Comparison of ENCODE assay signal across 26 mouse cellular contexts in genomic region chr7:64944686-64945085, GRCm38 (mm10).
A peak's percentile ranks its signal among the peaks of the same experiment; 100 is the strongest.
DNase-seq lines count a peak whose midpoint lies in the region; ATAC-seq and TF ChIP-seq lines count a peak whose summit lies in the region.
"Had no signal": no experiment of that assay in that cellular context is flagged by ENCODE, and none has a peak within 500 bp of the region (broad histone marks: within the 10 kb centered on the region; RNA-seq: fewer than 3 reads in every experiment).

No protein-coding gene starts in this region.

- no peaks in the 10 kb centered on the region for H3K4me1 ChIP-seq in heart, embryonic 10.5 days
- H3K4me1 ChIP-seq in midbrain, embryonic 13.5 days (replicated peaks), result peaks cover 2% of the 10 kb centered on the region
- H3K4me1 ChIP-seq in midbrain, postnatal 0 days (ENCODE audit: insufficient read depth, low read length), result peaks cover 2% of the 10 kb centered on the region
- H3K4me1 ChIP-seq: embryonic facial prominence, embryonic 10.5 days; forebrain, embryonic 12.5 days; forebrain, embryonic 15.5 days had no signal

- H3K36me3 ChIP-seq in heart, embryonic 10.5 days, result no peaks in the 10 kb centered on the region
- H3K36me3 ChIP-seq in midbrain, embryonic 13.5 days, result no peaks in the 10 kb centered on the region
- no peaks in the 10 kb centered on the region for H3K36me3 ChIP-seq in midbrain, postnatal 0 days (ENCODE audit: insufficient read depth, low read length)
- H3K36me3 ChIP-seq: embryonic facial prominence, embryonic 10.5 days; embryonic facial prominence, embryonic 13.5 days; forebrain, embryonic 12.5 days; forebrain, embryonic 15.5 days; G1E; hindbrain, embryonic 15.5 days had no signal

- H3K4me2 ChIP-seq in midbrain, embryonic 13.5 days (replicated peaks), result no peak overlapping the region
- H3K4me2 ChIP-seq in midbrain, postnatal 0 days (ENCODE audit: low read depth, low read length, poor library complexity, severe bottlenecking), result no peak overlapping the region
- H3K4me2 ChIP-seq: embryonic facial prominence, embryonic 13.5 days; forebrain, embryonic 12.5 days; forebrain, embryonic 15.5 days; heart, embryonic 11.5 days; hindbrain, embryonic 15.5 days had no signal

- H3K27me3 ChIP-seq in heart, embryonic 10.5 days (ENCODE audit: insufficient read depth, poor library complexity, severe bottlenecking), result no peaks in the 10 kb centered on the region; the same call in 1 of the 2 replicates
- H3K27me3 ChIP-seq in midbrain, embryonic 13.5 days, result no peaks in the 10 kb centered on the region
- H3K27me3 ChIP-seq in midbrain, postnatal 0 days (ENCODE audit: insufficient read depth, low read length), result no peaks in the 10 kb centered on the region
- H3K27me3 ChIP-seq: forebrain, embryonic 15.5 days; hindbrain, embryonic 15.5 days; Patski had no signal

- no peak overlapping the region for H3K27ac ChIP-seq in heart, embryonic 10.5 days
- H3K27ac ChIP-seq in midbrain, embryonic 13.5 days, result no peak overlapping the region
- no peak overlapping the region for H3K27ac ChIP-seq in midbrain, postnatal 0 days (ENCODE audit: low read depth, low read length)
- H3K27ac ChIP-seq: embryonic facial prominence, embryonic 10.5 days; embryonic facial prominence, embryonic 13.5 days; forebrain, embryonic 12.5 days; forebrain, embryonic 15.5 days; heart, adult 2 months; hindbrain, embryonic 15.5 days had no signal

- no peak for TF ChIP-seq CTCF in midbrain, postnatal 0 days (IDR thresholded peaks at IDR 0.05)

- ATAC-seq in midbrain, embryonic 13.5 days, result peak; percentile 54
- no peak for ATAC-seq in midbrain, postnatal 0 days (ENCODE audit: low FRiP score)
- ATAC-seq: forebrain, embryonic 15.5 days; Patski had no signal

- intact Hi-C loops in heart, postnatal 10 days (cut with DNase I), result no loop called here

- H3K4me3 ChIP-seq in heart, embryonic 10.5 days, result no peak overlapping the region
- no peak overlapping the region for H3K4me3 ChIP-seq in midbrain, embryonic 13.5 days (replicated peaks)
- no peak overlapping the region for H3K4me3 ChIP-seq in midbrain, postnatal 0 days (ENCODE audit: low read depth, low read length)
- H3K4me3 ChIP-seq: embryonic facial prominence, embryonic 10.5 days; embryonic facial prominence, embryonic 13.5 days; erythroblast, embryonic 14.5 days; forebrain, embryonic 12.5 days; forebrain, embryonic 15.5 days; heart, adult 2 months; hindbrain, embryonic 15.5 days had no signal

- peak; percentile 59 for DNase-seq in heart, embryonic 10.5 days (ENCODE audit: low spot score)
- DNase-seq in heart, postnatal 10 days, result no peak
- no peak for DNase-seq in midbrain, postnatal 0 days (ENCODE audit: low spot score)
- peak; percentile 23 for DNase-seq in ZHBTc4 (ENCODE audit: low read depth, low spot score)
- DNase-seq in adrenal gland, adult (ENCODE audit: inconsistent age in 2 of 2, low spot score in 1 of 2), result no peak
- DNase-seq: adrenal gland, adult 8-10 months; adrenal gland, postnatal 25 days; B cell, adult 2 months; cerebellum, adult 11-12 months; cerebellum, adult 8-10 months; cerebellum, postnatal 36 days; embryo, embryonic 11 days; gastrocnemius, postnatal 25 days; heart, adult 2 months; heart, postnatal 4 days; kidney, adult 11 months had no signal

- WGBS in heart, embryonic 10.5 days, result 77% methylated on average over 5 of the region's 5 CpGs
- WGBS in midbrain, embryonic 13.5 days, result 88% methylated on average over 5 of the region's 5 CpGs
- 83% methylated on average over 5 of the region's 5 CpGs for WGBS in midbrain, postnatal 0 days

- H3K9ac ChIP-seq in midbrain, embryonic 13.5 days (replicated peaks), result no peak overlapping the region
- no peak overlapping the region for H3K9ac ChIP-seq in midbrain, postnatal 0 days (replicated peaks; ENCODE audit: low read length, poor library complexity, severe bottlenecking)
- H3K9ac ChIP-seq: embryonic facial prominence, embryonic 13.5 days; forebrain, embryonic 12.5 days; forebrain, embryonic 15.5 days; hindbrain, embryonic 15.5 days had no signal

- no peaks in the 10 kb centered on the region for H3K9me3 ChIP-seq in heart, embryonic 10.5 days
- no peaks in the 10 kb centered on the region for H3K9me3 ChIP-seq in midbrain, embryonic 13.5 days
- no peaks in the 10 kb centered on the region for H3K9me3 ChIP-seq in midbrain, postnatal 0 days (ENCODE audit: low read length)
- H3K9me3 ChIP-seq: embryonic facial prominence, embryonic 10.5 days; embryonic facial prominence, embryonic 13.5 days; forebrain, embryonic 12.5 days; forebrain, embryonic 15.5 days; G1E; hindbrain, embryonic 15.5 days had no signal

Comparison
In these comparisons a context has a peak if more than half of its experiments do, and no peak if none do; other contexts are left out.
1. DNase-seq: peak in heart, embryonic 10.5 days (single experiment) and ZHBTc4 (single experiment); none in heart, postnatal 10 days (0 of 2), midbrain, postnatal 0 days (single experiment) and adrenal gland, adult (0 of 2).